Mouse (Mus musculus) testis, adult 2 months (tissue): ENCODE results near the gene Mapk14. TPM values are rescaled to one million over a fixed set of nuclear protein-coding genes. Genes with fewer than 3 reads are reported as not detected.

Experiments used
- H3K27ac ChIP-seq: fragments of 200-500 bp; 2 replicates; pipeline ENCODE4 v1.5.1; 2012; ENCODE audit warnings: low read depth, low read length; ENCODE audit not compliant: control insufficient read depth, insufficient read depth
- H3K27me3 ChIP-seq: fragments of 200-500 bp; 2 replicates; pipeline ENCODE4 v1.6.1; 2012; ENCODE audit warnings: mild to moderate bottlenecking, low read length, moderate library complexity; ENCODE audit not compliant: control insufficient read depth, insufficient read depth
- H3K36me3 ChIP-seq: fragments of 200-500 bp; 2 replicates; pipeline ENCODE4 v1.6.1; 2012; ENCODE audit warnings: mild to moderate bottlenecking, low read length; ENCODE audit not compliant: control insufficient read depth, insufficient read depth
- H3K4me1 ChIP-seq: fragments of 200-500 bp; 2 replicates; pipeline ENCODE4 v1.6.1; 2012; ENCODE audit warnings: low read length; ENCODE audit not compliant: control insufficient read depth, insufficient read depth
- H3K4me3 ChIP-seq: fragments of 200-500 bp; 2 replicates; pipeline ENCODE4 v1.5.1; 2012; ENCODE audit warnings: low read depth, mild to moderate bottlenecking, low read length, moderate library complexity, mixed read lengths; ENCODE audit not compliant: control insufficient read depth
- CTCF ChIP-seq: fragments of 200-500 bp; IDR thresholded peaks from 2 replicates; pipeline ENCODE4 v1.5.1; 2012; ENCODE audit warnings: low read depth, mild to moderate bottlenecking, inconsistent platforms, low read length, moderate library complexity; ENCODE audit not compliant: control insufficient read depth, insufficient read depth, insufficient replicate concordance
- POLR2A ChIP-seq: fragments of 200-500 bp; IDR thresholded peaks from 2 replicates; pipeline ENCODE4 v1.6.1; 2012; ENCODE audit warnings: low read depth, mild to moderate bottlenecking, inconsistent platforms, low read length, moderate library complexity; ENCODE audit not compliant: control insufficient read depth
- polyA plus RNA-seq: library from polyadenylated mRNA; depleted of rRNA; stranded (reverse); fragments of >200 nt; gene quantifications from 2 replicates; pipeline ENCODE4 v1.2.3, GENCODE M21; 2012; rRNA removed

Mapk14 gene
- polyA plus RNA-seq = 10.9 and 14.2 TPM in 2 replicates

DNA sequence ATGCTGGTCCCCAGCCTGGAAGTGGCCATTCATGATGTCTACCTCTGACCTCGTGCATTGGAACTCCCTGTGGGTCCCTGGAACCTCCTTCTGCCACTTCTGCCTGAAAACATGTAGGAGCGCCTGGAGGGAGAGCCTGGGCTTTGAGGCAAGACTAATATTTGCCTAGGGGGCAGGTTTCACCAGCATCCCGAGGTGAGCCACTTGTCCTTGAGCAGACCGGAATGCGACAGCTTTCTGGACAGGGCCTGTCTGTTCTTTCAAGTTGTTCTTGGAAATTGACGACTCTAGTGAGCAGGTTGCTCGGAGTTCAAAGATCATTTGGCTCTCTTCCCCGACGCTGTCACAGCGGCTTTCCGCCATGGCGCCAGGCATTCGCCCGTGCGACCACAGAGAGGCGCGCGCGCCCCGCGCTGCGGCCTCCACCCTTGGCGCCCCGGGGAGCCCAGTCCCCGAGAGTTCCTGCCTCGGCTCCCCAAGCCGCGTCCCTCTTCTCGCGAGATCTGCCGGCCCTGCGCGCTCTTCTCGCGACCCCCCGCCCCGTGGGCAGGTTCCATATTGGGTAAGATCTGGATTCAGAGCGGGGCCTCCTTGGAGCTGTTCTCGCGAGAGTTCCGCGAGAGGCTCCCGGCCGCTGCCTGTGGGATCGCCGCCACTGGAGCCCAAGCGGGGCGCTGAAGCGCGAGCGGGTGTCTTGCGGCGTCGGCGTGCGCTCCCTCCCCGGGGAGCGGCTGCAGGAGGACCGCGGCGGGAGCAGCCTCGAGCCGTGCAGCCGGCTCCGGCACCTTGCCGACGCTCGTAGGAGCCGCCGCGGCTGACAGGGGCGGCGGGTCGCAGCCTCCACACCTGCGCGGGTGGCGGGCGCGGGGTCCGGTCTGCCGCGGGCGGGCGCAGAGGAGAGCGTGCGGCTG, at the start of gene Mapk14:
Gene Mapk14, plus strand, starts transcription at position 554 of the 911 bp plus-strand sequence.
- Histone ChIP-seq H3K36me3 (peaks cover 3% of the 10 kb centered on the region; the same call in 1 of the 2 replicates), H3K27ac (peak within 1 kb of the TSS; percentile 83), H3K4me1 (peaks cover 17% of the 10 kb centered on the region), H3K4me3 (peak within 1 kb of the TSS; percentile 89), H3K27me3 (no peaks in the 10 kb centered on the region)
- TF ChIP-seq POLR2A (peak; percentile 83), CTCF (peak; percentile 46; the same call in 1 of the 2 replicates)

- H3K36me3 ChIP-seq = peaks cover 2% of the 10 kb centered on the region
- H3K4me3 ChIP-seq = no peak overlapping the region
- H3K27ac ChIP-seq = no peak overlapping the region
- H3K4me1 ChIP-seq = no peaks in the 10 kb centered on the region
- no peaks in the 10 kb centered on the region for H3K27me3 ChIP-seq
- TF ChIP-seq CTCF = no peak
- TF ChIP-seq POLR2A = no peak
These were observed 47.4 kb upstream of the Mapk14 start for GRCm38 (mm10) chr17:28643697-28644096.

DNA sequence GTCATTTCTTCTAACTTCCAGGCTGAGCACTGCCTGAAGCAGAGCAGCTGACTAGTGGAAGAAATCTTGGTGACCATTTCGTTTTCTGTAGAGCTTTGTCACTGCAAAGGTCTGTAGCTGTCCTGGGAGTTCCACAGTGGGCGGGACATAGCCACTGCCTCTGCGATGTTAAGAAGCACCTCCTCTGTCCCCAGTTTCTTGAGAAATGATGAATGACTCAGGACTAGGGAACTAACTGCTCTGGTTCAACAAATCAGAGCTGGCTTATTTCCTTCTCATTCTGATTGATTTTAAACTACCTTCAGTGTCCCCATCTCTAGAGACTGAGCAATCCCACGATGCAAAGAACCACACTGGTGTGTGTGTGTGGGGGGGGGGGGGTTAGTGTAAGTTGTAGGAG, 47.0 kb upstream of the Mapk14 start:
- no peak overlapping the region for H3K4me3 ChIP-seq
- H3K27me3 ChIP-seq = no peaks in the 10 kb centered on the region
- no peaks in the 10 kb centered on the region for H3K4me1 ChIP-seq
- no peak for TF ChIP-seq POLR2A
- TF ChIP-seq CTCF = no peak
- H3K36me3 ChIP-seq = peaks cover 2% of the 10 kb centered on the region
- H3K27ac ChIP-seq = no peak overlapping the region

GRCm38 (mm10) chr17:28646221-28646620, 44.9 kb upstream of the Mapk14 start:
- TF ChIP-seq CTCF (no peak), POLR2A (no peak)

GRCm38 (mm10) chr17:28648607-28649370, 42.3 kb upstream of the Mapk14 start:
- peaks cover 5% of the 10 kb centered on the region for H3K36me3 ChIP-seq
- no peaks in the 10 kb centered on the region for H3K27me3 ChIP-seq
- TF ChIP-seq POLR2A (no peak), CTCF (peak; percentile 37; the same call in 1 of the 2 replicates)
- no peak overlapping the region for H3K4me3 ChIP-seq
- no peaks in the 10 kb centered on the region for H3K4me1 ChIP-seq
- no peak overlapping the region for H3K27ac ChIP-seq

More at GRCm38 (mm10) chr17:28646221-28646620, 44.9 kb upstream of the Mapk14 start:
- Histone ChIP-seq H3K4me3 (no peak overlapping the region), H3K27me3 (no peaks in the 10 kb centered on the region), H3K27ac (no peak overlapping the region), H3K4me1 (no peaks in the 10 kb centered on the region), H3K36me3 (peaks cover 5% of the 10 kb centered on the region)

DNA sequence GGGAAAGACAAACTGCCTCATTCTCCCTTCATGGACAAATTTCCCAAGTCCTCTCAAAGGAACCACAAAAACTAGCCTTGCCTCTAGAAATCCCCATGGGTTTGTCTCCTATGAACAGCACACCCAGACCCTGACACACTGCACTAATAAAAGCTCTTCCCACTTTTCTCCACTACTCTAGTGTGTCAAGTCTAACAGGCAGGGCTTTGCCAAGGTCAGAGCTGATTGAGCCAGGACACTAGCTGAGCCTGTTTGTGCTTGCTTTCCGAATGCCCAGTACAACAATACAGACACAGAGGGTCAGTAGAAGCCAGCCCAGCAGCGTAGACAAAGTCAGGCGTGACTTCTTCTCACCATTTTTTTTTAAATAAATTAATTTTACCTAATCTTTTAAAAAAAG, 40.9 kb upstream of the Mapk14 start:
- TF ChIP-seq CTCF (no peak), POLR2A (no peak)
- no peak overlapping the region for H3K27ac ChIP-seq
- no peak overlapping the region for H3K4me3 ChIP-seq
- H3K4me1 ChIP-seq = no peaks in the 10 kb centered on the region
- H3K36me3 ChIP-seq = peaks cover 2% of the 10 kb centered on the region; the same call in 1 of the 2 replicates
- no peaks in the 10 kb centered on the region for H3K27me3 ChIP-seq

DNA sequence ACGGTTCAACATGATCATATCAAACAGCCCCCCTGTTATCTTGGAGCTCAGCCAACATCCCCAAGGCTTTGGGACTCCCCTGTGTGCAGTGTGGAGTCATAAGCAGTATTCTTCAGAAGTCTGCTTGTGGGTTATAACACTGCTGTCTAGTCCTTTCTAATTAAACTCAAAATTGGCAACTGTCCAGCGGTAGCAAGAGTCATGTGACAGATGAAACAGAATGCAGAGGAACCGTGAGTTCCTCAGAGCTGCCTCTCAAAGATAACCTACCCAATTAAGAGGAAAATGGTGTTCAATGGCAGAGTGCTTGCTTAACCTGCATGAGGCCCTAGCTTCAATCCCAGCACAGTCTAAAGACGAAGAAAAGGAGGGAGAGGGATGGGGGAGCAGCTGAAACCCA, 33.2 kb upstream of the Mapk14 start:
- Histone ChIP-seq H3K27ac (no peak overlapping the region), H3K27me3 (no peaks in the 10 kb centered on the region), H3K4me3 (no peak overlapping the region), H3K36me3 (no peaks in the 10 kb centered on the region; the same call in 1 of the 2 replicates), H3K4me1 (no peaks in the 10 kb centered on the region)
- TF ChIP-seq CTCF (no peak), POLR2A (no peak)
